ENCODE assay signal across 23 mouse cellular contexts in genomic region chr9:45189661-45190174, GRCm38 (mm10). TPM values are rescaled to one million over a fixed set of nuclear protein-coding genes. Genes with fewer than 3 reads are reported as not detected.
"Had no signal": no experiment of that assay in that cellular context is flagged by ENCODE, and none has a peak within 500 bp of the region (broad histone marks: within the 10 kb centered on the region; RNA-seq: fewer than 3 reads in every experiment).

No protein-coding gene starts in this region.

- H3K36me3 ChIP-seq: limb, embryonic 10.5 days; limb, embryonic 13.5 days; liver, embryonic 13.5 days; midbrain, embryonic 12.5 days; midbrain, embryonic 15.5 days; neural tube, embryonic 12.5 days; neural tube, embryonic 15.5 days had no signal

- H3K9ac ChIP-seq: limb, embryonic 13.5 days; liver, embryonic 13.5 days; lung, embryonic 14.5 days; midbrain, embryonic 12.5 days; midbrain, embryonic 15.5 days; neural tube, embryonic 12.5 days; neural tube, embryonic 15.5 days had no signal

- ATAC-seq: lung, postnatal 0 days; midbrain, embryonic 15.5 days had no signal

- H3K27me3 ChIP-seq: limb, embryonic 13.5 days; liver, embryonic 13.5 days; midbrain, embryonic 12.5 days; midbrain, embryonic 15.5 days; neural tube, embryonic 12.5 days; neural tube, embryonic 15.5 days had no signal

- H3K27ac ChIP-seq: kidney, postnatal 0 days; layer of hippocampus, adult 2 months; limb, embryonic 10.5 days; limb, embryonic 13.5 days; liver, embryonic 13.5 days; macrophage; midbrain, embryonic 12.5 days; midbrain, embryonic 15.5 days; neural tube, embryonic 12.5 days; neural tube, embryonic 15.5 days; stomach, postnatal 0 days had no signal

- H3K4me3 ChIP-seq: layer of hippocampus, adult 2 months; limb, embryonic 10.5 days; limb, embryonic 13.5 days; liver, embryonic 13.5 days; midbrain, embryonic 12.5 days; midbrain, embryonic 15.5 days; neural tube, embryonic 12.5 days; neural tube, embryonic 15.5 days had no signal

- H3K9me3 ChIP-seq: limb, embryonic 10.5 days; limb, embryonic 13.5 days; liver, embryonic 13.5 days; midbrain, embryonic 12.5 days; midbrain, embryonic 15.5 days; neural tube, embryonic 12.5 days; neural tube, embryonic 15.5 days had no signal

- H3K4me2 ChIP-seq: limb, embryonic 13.5 days; liver, embryonic 13.5 days; lung, embryonic 14.5 days; midbrain, embryonic 12.5 days; midbrain, embryonic 15.5 days; neural tube, embryonic 12.5 days; neural tube, embryonic 15.5 days had no signal

- H3K4me1 ChIP-seq: limb, embryonic 10.5 days; limb, embryonic 13.5 days; liver, embryonic 13.5 days; midbrain, embryonic 12.5 days; midbrain, embryonic 15.5 days; neural tube, embryonic 12.5 days; neural tube, embryonic 15.5 days had no signal

- DNase-seq: kidney, postnatal 25 days; layer of hippocampus, adult 9-11 months; liver; liver, embryonic 13.5 days; lung, embryonic 14.5 days; retina, postnatal 1 day; right cerebral cortex, postnatal 25 days had no signal

RNA-seq across cellular contexts. Expression of gene BC049352, which starts 7.9 kb away (rescaled TPM):
- total RNA-seq: megakaryocyte, adult 5-6 weeks had no signal
- polyA plus RNA-seq: kidney, embryonic 14.5 days; large intestine, adult 2 months; limb, embryonic 10.5 days; limb, embryonic 13.5 days; midbrain, embryonic 12.5 days; midbrain, embryonic 15.5 days; neural tube, embryonic 12.5 days; neural tube, embryonic 15.5 days; stomach, embryonic 14.5 days had no signal

RNA-seq across cellular contexts. Expression of gene Tmprss4, which starts 14.2 kb away (rescaled TPM):
- total RNA-seq: layer of hippocampus, adult 2 months; layer of hippocampus, postnatal 25 days had no signal
- polyA plus RNA-seq: midbrain, embryonic 12.5 days; midbrain, embryonic 15.5 days; neural tube, embryonic 15.5 days had no signal

RNA-seq across cellular contexts. Expression of gene Scn4b, which starts 51.5 kb away (rescaled TPM):
- polyA plus RNA-seq: lung, embryonic 14.5 days; macrophage; stomach, embryonic 14.5 days had no signal
